Mouse (Mus musculus) gastrocnemius, adult 2 months (tissue): ENCODE results near the gene Nrxn1. TPM values are rescaled to one million over a fixed set of nuclear protein-coding genes. Genes with fewer than 3 reads are reported as not detected.

Source experiments
- DNase-seq: peaks from one replicate; pipeline ENCODE4 v3.0.0; 2022
- H3K27ac ChIP-seq: fragments of 200-600 bp; 2 replicates; pipeline ENCODE4 v1.8.1; 2022; ENCODE audit warnings: mild to moderate bottlenecking
- H3K4me3 ChIP-seq: fragments of 200-600 bp; 2 replicates; pipeline ENCODE4 v1.8.1; 2022; ENCODE audit warnings: mild to moderate bottlenecking, moderate library complexity
- CTCF ChIP-seq: fragments of 200-600 bp; IDR thresholded peaks from 2 replicates; pipeline ENCODE4 v1.8.1; 2022; ENCODE audit warnings: antibody characterized with exemption, mild to moderate bottlenecking, moderate library complexity
- intact Hi-C: fragments of 180-260 bp; cut with DNase I; formaldehyde crosslinking; loops from one replicate; pipeline ENCODE4 v1.15.1; 2025
- long read RNA-seq, 2 experiments: library from polyadenylated mRNA; stranded (forward); transcript quantifications; one replicate each; pipeline ENCODE4 v2.0.0; 2021
- total RNA-seq, 2 experiments: library from RNA; stranded (reverse); gene quantifications; 2 replicates each; pipeline ENCODE4 v1.2.3; 2021

The Nrxn1 gene
- under 1 TPM; 0.26 to 0.73 TPM for total RNA-seq
- long read RNA-seq, experiment 1 = 0 reads
- long read RNA-seq, experiment 2 = 0 reads

DNA sequence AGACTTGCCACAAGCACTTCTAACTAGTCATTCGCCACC is at the start of gene Nrxn1:
Gene Nrxn1, minus strand, starts transcription at position 30 of the 39 bp plus-strand sequence.
- Histone ChIP-seq H3K27ac (no peak within 1 kb of the TSS), H3K4me3 (no peak within 1 kb of the TSS)
- DNase-seq = no peak
- TF ChIP-seq CTCF = no peak
- intact Hi-C loops = no loop called here

DNA sequence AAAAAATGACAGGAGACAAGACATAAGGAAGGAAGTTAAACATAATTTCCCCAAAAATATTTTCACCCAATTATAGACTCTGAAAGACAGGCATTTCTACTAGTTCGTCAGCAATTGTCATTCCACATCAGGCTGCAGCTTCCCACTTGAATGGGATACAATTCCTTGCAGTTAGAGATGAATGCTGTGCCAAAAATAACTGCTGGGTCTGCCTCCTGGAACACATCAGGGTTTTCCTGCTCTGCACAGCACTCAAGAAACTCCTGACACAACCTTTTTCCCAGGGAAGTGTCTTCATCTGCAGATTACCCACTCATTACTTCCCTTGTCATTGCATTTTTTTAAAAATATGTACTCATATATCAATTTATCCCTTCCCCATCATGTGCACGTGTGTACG is 44.0 kb upstream of the Nrxn1 start:
- intact Hi-C loops = no loop called here
- H3K4me3 ChIP-seq = no peak overlapping the region
- DNase-seq = no peak
- TF ChIP-seq CTCF = no peak
- no peak overlapping the region for H3K27ac ChIP-seq

DNA sequence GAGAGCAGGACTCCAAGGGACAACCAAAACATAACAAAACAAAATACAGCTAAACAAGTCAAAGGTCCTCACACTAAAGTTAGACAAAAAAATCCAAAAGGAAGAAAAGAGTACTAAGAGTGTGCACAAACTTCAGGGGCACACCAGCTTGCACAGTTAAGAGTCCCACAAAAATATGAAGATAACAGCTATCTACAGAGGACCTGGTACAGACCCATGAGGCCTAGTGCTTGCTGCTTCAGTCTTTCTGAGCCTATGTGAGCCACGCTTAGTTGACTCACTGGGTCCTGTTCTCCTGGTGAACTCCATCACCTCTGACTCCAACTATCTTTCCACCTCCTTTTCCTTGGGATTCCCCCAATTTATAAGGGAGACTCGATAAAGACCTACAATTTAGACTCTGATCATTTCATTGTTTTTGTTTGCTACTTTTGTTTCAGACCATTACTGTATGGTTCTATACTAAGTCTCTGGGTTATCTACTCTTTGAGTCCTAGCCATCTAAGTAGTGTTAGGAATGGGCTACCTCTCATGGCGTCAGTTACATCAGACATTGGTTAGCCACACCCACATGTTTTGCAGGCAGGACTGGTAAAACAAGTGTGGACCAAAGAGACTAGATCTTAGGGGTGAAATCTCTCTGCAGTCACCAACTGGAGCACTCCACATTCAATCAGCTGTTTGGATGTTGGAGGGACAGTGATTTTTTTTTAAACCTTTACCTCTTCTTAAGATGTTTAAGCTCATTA is 20.2 kb upstream of the Nrxn1 start:
- intact Hi-C loops = no loop called here
- no peak for DNase-seq
- no peak overlapping the region for H3K4me3 ChIP-seq
- TF ChIP-seq CTCF = no peak
- no peak overlapping the region for H3K27ac ChIP-seq

DNA sequence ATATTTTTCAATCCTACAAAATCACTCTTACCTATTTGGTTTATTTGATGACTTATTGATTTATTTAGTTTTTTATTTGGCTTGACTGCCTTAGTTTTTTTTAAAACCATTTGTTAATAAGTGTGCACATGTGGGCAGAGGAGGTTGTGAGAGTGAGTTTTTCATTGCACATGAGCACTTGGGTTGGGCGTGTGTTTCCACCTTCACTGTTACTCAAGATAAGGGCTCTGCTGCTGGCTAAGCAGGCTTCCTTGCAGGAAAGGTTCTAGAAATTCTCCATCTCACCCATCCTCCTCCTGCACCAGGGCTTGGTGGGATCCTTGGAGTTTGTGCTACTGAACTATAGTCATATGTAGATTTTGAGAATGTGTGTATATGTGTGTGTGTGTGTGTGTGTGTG is 19.2 kb upstream of the Nrxn1 start:
- intact Hi-C loops = no loop called here
- TF ChIP-seq CTCF = no peak
- no peak for DNase-seq
- Histone ChIP-seq H3K4me3 (no peak overlapping the region), H3K27ac (no peak overlapping the region)

DNA sequence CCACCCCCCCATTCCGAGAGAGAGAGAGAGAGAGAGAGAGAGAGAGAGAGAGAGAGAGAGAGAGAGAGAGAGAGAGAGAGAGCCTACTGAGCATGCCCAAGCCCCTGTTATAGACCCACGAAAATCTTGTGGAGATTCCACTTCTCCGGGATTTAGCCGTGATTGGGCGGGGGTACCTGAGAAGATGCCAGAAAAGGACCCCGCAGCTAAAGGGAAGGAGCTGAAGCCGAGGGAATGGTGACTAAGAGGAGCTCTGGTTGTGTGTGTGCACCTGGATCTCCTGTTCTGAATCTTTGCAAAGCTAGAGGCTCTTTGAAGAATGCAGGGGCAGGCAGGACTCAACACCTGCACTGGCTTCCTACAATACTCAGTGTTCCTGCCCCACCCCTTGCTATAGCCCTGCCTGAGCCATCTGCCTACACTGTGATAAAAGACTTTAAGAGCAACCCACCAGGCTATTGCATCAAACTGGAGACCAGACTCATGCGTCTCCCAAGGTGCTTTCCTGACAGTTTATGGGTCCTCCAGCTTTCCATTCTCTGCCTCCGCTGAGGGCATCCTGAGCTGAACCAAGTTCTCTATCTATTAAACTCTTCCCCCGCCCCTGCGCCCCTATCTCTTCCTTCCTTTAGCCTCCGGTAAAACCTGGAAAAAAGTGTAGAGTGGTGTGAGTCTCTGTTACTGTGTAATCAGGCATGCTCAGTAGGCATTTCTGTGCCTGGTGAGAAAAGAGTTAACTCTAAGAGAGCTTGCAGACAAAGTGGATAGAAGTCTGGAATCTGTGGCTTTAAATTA is 407 bp upstream of the Nrxn1 start:
- TF ChIP-seq CTCF = no peak
- no peak for DNase-seq

DNA sequence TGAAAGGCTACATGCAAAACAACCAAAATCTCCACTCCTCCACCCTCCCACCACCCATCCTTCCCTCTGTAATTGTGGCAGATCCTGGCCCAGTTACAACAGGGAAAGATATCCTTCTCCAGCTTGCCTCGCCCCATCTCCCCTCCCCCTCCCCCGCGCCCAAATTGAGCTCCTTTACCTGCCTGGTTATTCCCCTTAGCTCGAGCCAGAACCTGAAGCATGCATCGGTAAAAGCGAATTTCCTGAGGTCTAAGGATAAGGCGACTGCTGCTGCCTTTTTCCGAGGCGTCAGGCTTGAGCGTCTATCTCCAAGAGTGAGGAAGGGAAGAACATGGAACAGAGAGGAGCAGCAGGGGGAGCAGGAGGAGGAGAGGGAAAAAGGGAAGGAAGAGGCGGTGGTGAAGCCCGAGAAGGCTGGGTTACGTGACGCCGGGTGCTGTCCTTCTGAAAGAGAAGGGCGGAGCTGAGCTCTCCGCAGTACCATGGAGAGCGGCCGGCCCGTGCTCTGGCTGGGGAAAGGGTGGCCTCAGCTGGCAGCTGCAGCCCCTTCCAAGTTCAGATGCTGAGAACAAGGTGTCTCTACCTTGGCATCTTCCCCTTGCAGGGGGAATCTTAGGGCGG is 340 bp downstream of the Nrxn1 start:
- no peak overlapping the region for H3K27ac ChIP-seq
- no peak for TF ChIP-seq CTCF
- intact Hi-C loops = no loop called here
- DNase-seq = no peak
- H3K4me3 ChIP-seq = no peak overlapping the region

More for the DNA sequence above, 407 bp upstream of the Nrxn1 start:
- H3K4me3 ChIP-seq = no peak overlapping the region
- no peak overlapping the region for H3K27ac ChIP-seq
- intact Hi-C loops = no loop called here

DNA sequence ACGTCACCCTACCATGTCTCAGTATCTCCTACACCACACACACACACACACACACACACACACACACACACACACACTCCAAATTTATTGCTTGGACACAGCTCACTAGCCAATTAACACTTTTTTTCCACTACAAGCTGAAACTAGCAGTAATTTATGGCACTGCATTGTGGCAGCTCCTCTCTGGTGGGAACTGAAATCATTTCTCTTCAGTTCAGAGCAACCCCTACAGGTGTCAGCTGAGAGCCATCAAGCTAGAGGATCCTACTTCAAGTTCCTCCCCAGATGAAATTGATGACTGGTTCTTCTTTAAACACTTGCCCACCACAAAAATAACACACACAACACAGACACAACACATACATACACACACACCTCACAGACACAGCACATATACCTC is 2.2 kb downstream of the Nrxn1 start:
- intact Hi-C loops = no loop called here
- Histone ChIP-seq H3K4me3 (no peak overlapping the region), H3K27ac (no peak overlapping the region)
- TF ChIP-seq CTCF = no peak
- DNase-seq = no peak

DNA sequence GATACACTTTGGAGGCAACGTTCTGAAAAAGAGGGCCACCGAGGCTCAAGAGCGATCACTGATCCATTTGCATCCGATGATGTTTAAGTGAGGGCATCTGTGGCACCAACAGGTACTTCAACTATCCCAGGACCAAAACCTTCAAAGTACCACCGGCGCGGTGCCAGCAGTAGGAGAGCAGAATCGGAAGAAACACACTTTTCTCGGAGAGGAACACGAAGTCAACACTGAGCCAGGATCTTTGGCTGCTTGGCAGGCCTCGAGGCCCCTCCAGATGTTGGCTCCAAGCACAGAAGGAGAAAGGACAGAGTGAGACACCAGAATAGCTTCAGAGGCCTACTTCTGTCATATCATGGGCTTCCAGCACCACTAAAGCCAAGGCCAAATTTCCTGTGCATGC is 3.9 kb downstream of the Nrxn1 start:
- H3K27ac ChIP-seq = no peak overlapping the region
- H3K4me3 ChIP-seq = no peak overlapping the region
- intact Hi-C loops = no loop called here
- DNase-seq = no peak
- no peak for TF ChIP-seq CTCF

DNA sequence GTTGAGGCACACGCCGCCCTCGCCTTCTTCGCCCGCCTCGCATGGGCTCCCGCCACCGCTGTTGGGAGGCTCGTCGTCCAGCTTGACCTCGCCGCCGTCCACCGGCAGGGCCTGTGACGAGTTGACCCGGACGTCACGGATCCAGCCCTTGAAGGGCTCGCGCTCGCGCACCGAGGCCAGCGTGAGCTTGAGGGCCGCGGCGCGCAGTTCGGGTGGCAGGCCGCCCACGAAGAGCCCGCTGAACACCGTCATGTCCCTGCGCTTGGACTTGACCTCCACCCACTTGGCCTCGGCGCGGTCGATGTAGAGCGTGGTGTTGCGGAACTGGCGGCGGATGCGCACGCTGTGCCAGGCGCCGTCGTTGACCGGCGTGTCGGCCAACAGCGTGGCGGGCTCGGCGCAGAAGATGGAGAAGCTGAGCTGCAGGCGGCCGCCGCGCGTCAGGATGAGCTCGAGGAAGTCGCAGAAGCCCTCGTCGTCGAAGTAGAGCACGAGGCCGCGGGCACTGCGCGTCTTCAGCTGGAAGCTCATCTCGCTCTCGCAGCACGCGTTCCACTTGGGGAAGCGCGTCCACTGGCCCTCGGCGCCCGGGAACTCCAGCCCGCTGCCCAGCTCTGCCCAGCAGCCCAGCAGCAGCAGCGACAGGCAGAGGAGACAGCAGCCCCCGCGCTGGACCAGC is 4.7 kb downstream of the Nrxn1 start:
- H3K27ac ChIP-seq = no peak overlapping the region
- no peak overlapping the region for H3K4me3 ChIP-seq
- DNase-seq = no peak
- intact Hi-C loops = no loop called here
- TF ChIP-seq CTCF = no peak

DNA sequence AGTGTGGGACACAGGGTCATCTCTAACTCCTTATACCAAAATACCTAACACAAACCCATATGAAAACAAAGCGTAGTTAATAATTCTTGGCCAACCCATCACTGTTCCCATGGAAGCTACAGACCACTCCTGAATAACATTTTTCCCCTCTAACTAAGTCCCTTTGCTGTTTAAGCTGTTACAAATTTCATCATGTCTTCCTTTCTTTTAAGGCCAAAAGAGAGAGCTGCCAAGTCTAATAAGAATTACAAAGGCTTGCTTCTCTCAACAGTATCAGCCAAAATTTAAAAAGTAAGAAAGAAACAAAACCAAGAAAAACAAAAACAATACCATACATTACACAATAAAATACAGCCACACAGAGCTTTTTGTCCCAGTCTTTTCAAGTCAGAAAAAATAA is 6.5 kb downstream of the Nrxn1 start:
- no peak for TF ChIP-seq CTCF
- DNase-seq = no peak
- intact Hi-C loops = no loop called here
- H3K4me3 ChIP-seq = no peak overlapping the region
- H3K27ac ChIP-seq = no peak overlapping the region

DNA sequence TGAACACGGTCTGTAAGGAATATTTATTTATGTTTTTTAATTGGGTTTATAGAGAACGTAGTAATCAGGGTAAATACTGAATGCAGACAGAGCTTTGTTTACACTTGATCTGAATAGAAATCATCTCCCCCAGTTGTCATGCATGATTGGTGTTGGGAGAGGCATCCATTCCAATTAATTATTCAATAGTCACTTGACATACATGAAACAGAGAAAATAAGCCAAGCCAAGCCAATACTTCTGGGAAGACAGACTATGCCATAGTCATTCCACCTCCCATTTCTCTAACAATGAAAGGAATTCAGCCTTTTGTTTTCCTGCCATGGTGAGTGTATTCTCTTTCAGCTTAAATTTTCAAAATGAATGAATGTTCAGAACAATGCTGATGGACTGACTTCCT is 7.5 kb downstream of the Nrxn1 start:
- Histone ChIP-seq H3K27ac (no peak overlapping the region), H3K4me3 (no peak overlapping the region)
- TF ChIP-seq CTCF = no peak
- no peak for DNase-seq
- intact Hi-C loops = no loop called here

DNA sequence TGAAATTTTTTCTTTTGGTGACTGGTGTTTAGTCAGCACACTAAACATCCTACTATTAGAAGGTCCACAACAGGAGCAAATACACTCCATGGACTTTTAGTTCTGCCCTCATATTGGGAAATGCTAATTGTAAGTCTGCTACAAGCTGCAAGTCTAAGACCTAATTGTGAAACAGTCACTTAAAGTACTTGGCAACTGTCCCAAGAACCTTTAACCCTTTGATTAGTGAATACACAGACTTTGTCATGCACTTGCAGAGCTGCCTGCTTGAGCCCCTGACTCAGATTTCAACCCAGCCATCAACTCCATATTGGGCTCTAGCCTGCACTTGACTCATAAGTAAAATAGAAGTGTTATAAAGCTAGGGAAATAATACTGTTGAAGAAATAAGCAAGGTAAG is 13.8 kb downstream of the Nrxn1 start:
- DNase-seq = no peak
- Histone ChIP-seq H3K4me3 (no peak overlapping the region), H3K27ac (no peak overlapping the region)
- TF ChIP-seq CTCF = no peak
- intact Hi-C loops = no loop called here

DNA sequence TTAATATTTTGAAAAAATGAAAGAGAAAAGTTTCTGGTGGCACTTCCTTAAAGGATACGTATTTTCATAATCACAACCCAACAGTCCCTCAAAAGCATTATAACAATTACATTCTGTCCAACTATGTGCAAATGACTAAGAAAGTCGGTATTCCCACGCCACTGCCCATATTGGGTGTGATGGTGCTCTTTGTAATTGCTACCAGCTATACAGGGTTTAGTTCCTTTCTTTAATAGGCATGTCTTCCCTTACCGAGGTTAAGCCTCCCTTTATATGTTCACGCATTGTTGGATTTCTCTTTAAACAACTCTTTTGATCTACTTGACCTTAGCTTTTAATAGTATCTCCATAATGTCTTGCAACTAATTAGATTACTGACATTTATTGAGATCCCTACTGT is 18.1 kb downstream of the Nrxn1 start:
- intact Hi-C loops = no loop called here
- TF ChIP-seq CTCF = no peak
- H3K4me3 ChIP-seq = no peak overlapping the region
- H3K27ac ChIP-seq = no peak overlapping the region
- DNase-seq = no peak
